Mouse (Mus musculus): ENCODE results near the gene Hist2h2be. TPM values are rescaled to one million over a fixed set of nuclear protein-coding genes. Genes with fewer than 3 reads are reported as not detected.
A peak's percentile ranks its signal among the peaks of the same experiment; 100 is the strongest.

The Hist2h2be gene
- total and polyA plus RNA-seq, 3 experiments, result 2.3 to 3.8 (median 2.9) TPM

DNA sequence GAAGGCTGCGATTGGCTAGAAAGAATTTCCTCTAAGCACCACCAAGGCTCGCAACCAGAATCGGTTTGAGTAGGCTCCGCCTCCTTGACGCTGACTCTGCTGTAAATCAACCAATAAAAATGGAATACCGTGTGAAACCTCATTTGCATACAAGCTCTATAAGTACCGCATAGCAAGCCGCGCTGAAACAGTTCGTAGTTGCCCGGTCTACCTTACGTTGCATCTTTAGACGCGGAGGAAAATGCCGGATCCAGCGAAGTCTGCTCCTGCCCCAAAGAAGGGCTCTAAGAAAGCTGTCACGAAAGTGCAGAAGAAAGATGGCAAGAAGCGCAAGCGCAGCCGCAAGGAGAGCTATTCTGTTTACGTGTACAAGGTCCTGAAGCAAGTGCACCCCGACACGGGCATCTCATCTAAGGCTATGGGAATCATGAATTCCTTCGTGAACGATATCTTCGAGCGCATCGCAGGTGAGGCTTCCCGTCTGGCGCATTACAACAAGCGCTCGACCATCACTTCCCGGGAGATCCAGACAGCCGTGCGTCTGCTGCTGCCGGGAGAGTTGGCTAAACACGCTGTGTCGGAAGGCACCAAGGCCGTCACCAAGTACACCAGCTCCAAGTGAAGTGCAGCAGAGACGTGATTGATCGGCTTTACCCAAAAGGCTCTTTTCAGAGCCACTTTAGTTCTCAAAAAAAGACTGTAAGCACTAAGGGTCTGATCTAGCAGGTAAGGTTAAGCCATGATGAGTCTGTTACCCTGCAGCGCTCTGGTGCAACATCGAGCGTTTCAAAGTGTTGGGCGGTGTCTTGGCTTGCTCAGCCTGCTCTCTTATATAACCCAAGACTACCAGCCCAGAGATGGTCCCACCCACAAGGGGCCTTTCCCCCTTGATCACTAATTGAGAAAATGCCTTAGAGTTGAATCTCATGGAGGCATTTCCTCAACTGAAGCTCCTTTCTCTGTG is 48.9 kb downstream of the Hist2h2be start, which contains the start of gene Hist2h2bb (continued):
- TF ChIP-seq POLR2AphosphoS2 (IDR thresholded peaks at IDR 0.05; ENCODE audit: low read depth, low read length), result peak; percentile 98

Other genes with a start within 250 kb of the Hist2h2be start
- gene Plekho1, start 225.1 kb upstream of the Hist2h2be start, total RNA-seq (2012; rRNA removed), result 23.0 and 24.6 TPM in 2 replicates
- 22.2 and 22.3 TPM in 2 replicates for gene Plekho1, start 225.1 kb upstream of the Hist2h2be start, total RNA-seq (2014; rRNA removed)
- 18.6 and 23.4 TPM in 2 replicates for gene Plekho1, start 225.1 kb upstream of the Hist2h2be start, polyA plus RNA-seq (2012; ENCODE audit: insufficient read length, low read depth)
- gene Vps45, start 162.7 kb upstream of the Hist2h2be start, total RNA-seq (2012; rRNA removed), result 19.1 and 20.8 TPM in 2 replicates
- gene Vps45, start 162.7 kb upstream of the Hist2h2be start, total RNA-seq (2014; rRNA removed), result 16.8 and 19.6 TPM in 2 replicates
- gene Vps45, start 162.7 kb upstream of the Hist2h2be start, polyA plus RNA-seq (2012; ENCODE audit: insufficient read length, low read depth), result 14.5 and 16.2 TPM in 2 replicates
- gene Otud7b, start 116.6 kb upstream of the Hist2h2be start, total RNA-seq (2012; rRNA removed), result 14.4 and 14.9 TPM in 2 replicates
- gene Otud7b, start 116.6 kb upstream of the Hist2h2be start, total RNA-seq (2014; rRNA removed), result 10.9 and 12.3 TPM in 2 replicates
- 17.7 and 18.7 TPM in 2 replicates for gene Otud7b, start 116.6 kb upstream of the Hist2h2be start, polyA plus RNA-seq (2012; ENCODE audit: insufficient read length, low read depth)
- 0.81 and 1.0 TPM in 2 replicates for gene Mtmr11, start 59.1 kb upstream of the Hist2h2be start, total RNA-seq (2012; rRNA removed)
- gene Mtmr11, start 59.1 kb upstream of the Hist2h2be start, total RNA-seq (2014; rRNA removed), result 0.45 and 0.83 TPM in 2 replicates
- gene Mtmr11, start 59.1 kb upstream of the Hist2h2be start, polyA plus RNA-seq (2012; ENCODE audit: insufficient read length, low read depth), result 0.82 and 2.5 TPM in 2 replicates
- 47.9 and 60.6 TPM in 2 replicates for gene Sf3b4, start 48.8 kb upstream of the Hist2h2be start, total RNA-seq (2012; rRNA removed)
- 33.7 and 38.1 TPM in 2 replicates for gene Sf3b4, start 48.8 kb upstream of the Hist2h2be start, total RNA-seq (2014; rRNA removed)
- gene Sf3b4, start 48.8 kb upstream of the Hist2h2be start, polyA plus RNA-seq (2012; ENCODE audit: insufficient read length, low read depth), result 114 and 147 TPM in 2 replicates
- gene Sv2a, start 40.0 kb upstream of the Hist2h2be start, total RNA-seq (2012; rRNA removed), result 2.6 and 4.0 TPM in 2 replicates
- gene Sv2a, start 40.0 kb upstream of the Hist2h2be start, total RNA-seq (2014; rRNA removed), result 0.97 and 1.1 TPM in 2 replicates
- gene Sv2a, start 40.0 kb upstream of the Hist2h2be start, polyA plus RNA-seq (2012; ENCODE audit: insufficient read length, low read depth), result 6.5 and 6.7 TPM in 2 replicates
- 48.2 and 57.0 TPM in 2 replicates for gene Bola1, start 1.4 kb upstream of the Hist2h2be start, total RNA-seq (2012; rRNA removed)
- 54.0 and 56.5 TPM in 2 replicates for gene Bola1, start 1.4 kb upstream of the Hist2h2be start, total RNA-seq (2014; rRNA removed)
- 47.6 and 56.2 TPM in 2 replicates for gene Bola1, start 1.4 kb upstream of the Hist2h2be start, polyA plus RNA-seq (2012; ENCODE audit: insufficient read length, low read depth)
- gene Hist2h2ab, start 1.3 kb upstream of the Hist2h2be start, total RNA-seq (2012; rRNA removed), result 27.8 and 31.4 TPM in 2 replicates
- 1.1 and 2.1 TPM in 2 replicates for gene Hist2h2ab, start 1.3 kb upstream of the Hist2h2be start, total RNA-seq (2014; rRNA removed)
- not detected in 2 replicates for gene Hist2h2ab, start 1.3 kb upstream of the Hist2h2be start, polyA plus RNA-seq (2012; ENCODE audit: insufficient read length, low read depth)
- 1,185 and 1,357 TPM in 2 replicates for gene Hist2h2ac, start 239 bp upstream of the Hist2h2be start, total RNA-seq (2012; rRNA removed)
- 28.1 and 53.9 TPM in 2 replicates for gene Hist2h2ac, start 239 bp upstream of the Hist2h2be start, total RNA-seq (2014; rRNA removed)
- 1.5 TPM in 1 of 2 replicates, not detected in the other for gene Hist2h2ac, start 239 bp upstream of the Hist2h2be start, polyA plus RNA-seq (2012; ENCODE audit: insufficient read length, low read depth)
- 1,105 and 1,173 TPM in 2 replicates for gene Hist2h3c2, start 18.0 kb downstream of the Hist2h2be start, total RNA-seq (2012; rRNA removed)
- 11.0 and 15.3 TPM in 2 replicates for gene Hist2h3c2, start 18.0 kb downstream of the Hist2h2be start, total RNA-seq (2014; rRNA removed)
- gene Hist2h3c2, start 18.0 kb downstream of the Hist2h2be start, polyA plus RNA-seq (2012; ENCODE audit: insufficient read length, low read depth), result 1.3 TPM in 2 replicates
- 4,203 and 5,136 TPM in 2 replicates for gene Hist2h2aa2, start 19.2 kb downstream of the Hist2h2be start, total RNA-seq (2012; rRNA removed)
- not detected in 2 replicates for gene Hist2h2aa2, start 19.2 kb downstream of the Hist2h2be start, total RNA-seq (2014; rRNA removed)
- gene Hist2h2aa2, start 19.2 kb downstream of the Hist2h2be start, polyA plus RNA-seq (2012; ENCODE audit: insufficient read length, low read depth), result 2.5 and 2.7 TPM in 2 replicates
- 1,248 and 1,515 TPM in 2 replicates for gene Hist2h2aa1, start 24.4 kb downstream of the Hist2h2be start, total RNA-seq (2012; rRNA removed)
- gene Hist2h2aa1, start 24.4 kb downstream of the Hist2h2be start, total RNA-seq (2014; rRNA removed), result 48.1 and 113 TPM in 2 replicates
- 0.64 and 0.98 TPM in 2 replicates for gene Hist2h2aa1, start 24.4 kb downstream of the Hist2h2be start, polyA plus RNA-seq (2012; ENCODE audit: insufficient read length, low read depth)
- gene Hist2h3c1, start 25.6 kb downstream of the Hist2h2be start, total RNA-seq (2012; rRNA removed), result 0.67 and 1.4 TPM in 2 replicates
- gene Hist2h3c1, start 25.6 kb downstream of the Hist2h2be start, total RNA-seq (2014; rRNA removed), result 1.2 and 1.4 TPM in 2 replicates
- 0.33 and 0.34 TPM in 2 replicates for gene Hist2h3c1, start 25.6 kb downstream of the Hist2h2be start, polyA plus RNA-seq (2012; ENCODE audit: insufficient read length, low read depth)
- gene Hist2h4, start 42.2 kb downstream of the Hist2h2be start, total RNA-seq (2012; rRNA removed), result 116 and 130 TPM in 2 replicates
- gene Hist2h4, start 42.2 kb downstream of the Hist2h2be start, total RNA-seq (2014; rRNA removed), result 1.0 and 2.5 TPM in 2 replicates
- gene Hist2h4, start 42.2 kb downstream of the Hist2h2be start, polyA plus RNA-seq (2012; ENCODE audit: insufficient read length, low read depth), result 0.20 and 0.91 TPM in 2 replicates
- gene Hist2h3b, start 47.5 kb downstream of the Hist2h2be start, total RNA-seq (2012; rRNA removed), result 1,287 and 1,421 TPM in 2 replicates
- 18.3 and 39.4 TPM in 2 replicates for gene Hist2h3b, start 47.5 kb downstream of the Hist2h2be start, total RNA-seq (2014; rRNA removed)
- 7.2 and 12.1 TPM in 2 replicates for gene Hist2h3b, start 47.5 kb downstream of the Hist2h2be start, polyA plus RNA-seq (2012; ENCODE audit: insufficient read length, low read depth)
- gene Hist2h2bb, start 48.6 kb downstream of the Hist2h2be start, total RNA-seq (2012; rRNA removed), result 2,265 and 2,866 TPM in 2 replicates
- 36.0 and 51.9 TPM in 2 replicates for gene Hist2h2bb, start 48.6 kb downstream of the Hist2h2be start, total RNA-seq (2014; rRNA removed)
- gene Hist2h2bb, start 48.6 kb downstream of the Hist2h2be start, polyA plus RNA-seq (2012; ENCODE audit: insufficient read length, low read depth), result 1.6 and 4.1 TPM in 2 replicates
- 0.04 TPM in 1 of 2 replicates, not detected in the other for gene Fcgr1, start 72.8 kb downstream of the Hist2h2be start, total RNA-seq (2012; rRNA removed)
- gene Fcgr1, start 72.8 kb downstream of the Hist2h2be start, total RNA-seq (2014; rRNA removed), result 0.18 TPM in 1 of 2 replicates, not detected in the other
- 0.27 TPM in 1 of 2 replicates, not detected in the other for gene Fcgr1, start 72.8 kb downstream of the Hist2h2be start, polyA plus RNA-seq (2012; ENCODE audit: insufficient read length, low read depth)
- 0.13 TPM in 1 of 2 replicates, not detected in the other for gene BC107364, start 231.2 kb downstream of the Hist2h2be start, total RNA-seq (2012; rRNA removed)
- gene BC107364, start 231.2 kb downstream of the Hist2h2be start, total RNA-seq (2014; rRNA removed), result not detected in 2 replicates
- gene BC107364, start 231.2 kb downstream of the Hist2h2be start, polyA plus RNA-seq (2012; ENCODE audit: insufficient read length, low read depth), result not detected in 2 replicates